Mouse (Mus musculus): ENCODE data around the gene Btg2. TPM values are rescaled to one million over a fixed set of nuclear protein-coding genes. Genes with fewer than 3 reads are reported as not detected.

Gene Btg2
- 100 to 1,000 TPM; 549 to 568 TPM for total RNA-seq (2023)

DNA sequence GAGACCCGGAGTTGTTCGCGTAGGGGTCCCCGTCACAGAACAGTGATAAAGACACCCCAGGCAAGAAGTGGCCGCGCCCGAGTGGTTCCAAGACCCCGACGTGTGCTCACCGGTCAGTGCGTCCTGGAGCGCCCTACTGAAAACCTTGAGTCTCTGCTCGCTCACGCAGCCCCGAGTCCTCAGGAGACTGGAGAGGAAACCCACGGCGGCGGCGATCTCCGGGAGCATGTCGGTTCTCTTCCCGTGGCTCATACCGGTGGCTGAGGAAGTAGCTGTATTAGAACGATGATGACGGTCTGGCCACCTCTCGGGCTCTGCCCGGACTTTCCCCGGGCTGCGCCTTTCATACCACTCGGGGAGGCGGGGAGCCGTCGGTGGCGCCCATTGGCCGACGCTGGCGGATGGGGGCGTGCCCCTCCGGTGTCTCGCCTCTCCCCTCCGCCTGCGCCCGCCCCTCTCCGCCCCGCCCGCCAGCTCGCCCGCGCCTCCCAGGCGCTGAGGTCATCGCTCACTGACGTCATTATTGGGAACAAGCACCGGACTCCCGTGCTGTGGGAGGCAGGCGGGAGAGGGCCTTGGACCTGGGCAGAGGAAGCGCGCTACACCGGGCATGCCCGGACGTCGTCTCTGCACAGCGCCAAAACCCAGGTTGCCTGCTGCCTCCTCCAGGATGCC, at the start of gene Btg2:
Gene Btg2 (minus strand): TSS at position 319 of the 675 bp plus-strand sequence.

GRCm38 (mm10) chr1:134110979-134111378, 32.1 kb upstream of the Btg2 start, which contains the start of gene Chit1:
Chit1 (plus strand) TSS chr1:134111242.

DNA sequence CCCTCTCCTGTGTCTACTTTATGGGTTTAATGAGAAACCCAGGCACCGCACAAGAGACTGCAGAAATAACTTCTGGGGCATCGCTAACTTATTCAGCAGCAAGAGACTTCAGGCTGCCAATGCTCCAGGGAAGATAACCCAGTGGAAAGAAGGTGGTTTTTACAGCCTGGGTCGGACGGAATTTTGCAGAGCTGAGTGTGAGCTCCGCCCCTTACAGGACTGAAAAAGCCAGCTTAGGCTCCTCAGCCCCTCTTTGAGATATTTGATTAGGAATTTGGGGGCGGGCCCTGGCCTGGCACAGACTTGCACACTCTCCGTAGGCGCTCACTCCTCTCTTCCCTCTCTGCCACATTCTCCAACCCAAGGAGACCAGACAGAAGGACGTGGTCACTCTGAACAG, 41.7 kb downstream of the Btg2 start, which contains the start of gene Fmod:
Gene Fmod (plus strand): TSS at position 83 of the 400 bp plus-strand sequence.

Other genes starting within 250 kb of the Btg2 start
- gene Optc, start 171.1 kb downstream of the Btg2 start, total RNA-seq (2023), result not detected
- gene Prelp, start 157.7 kb downstream of the Btg2 start, total RNA-seq (2023), result under 1 TPM in 1 of 2 experiments, not detected in 1; 0.18 TPM
- gene Fmod, start 41.9 kb downstream of the Btg2 start, total RNA-seq (2023), result not detected
- 10 to 100 TPM; 22.3 to 34.2 TPM for gene Chit1, start 32.1 kb upstream of the Btg2 start, total RNA-seq (2023)
- gene Chil1, start 103.1 kb upstream of the Btg2 start, total RNA-seq (2023), result 100 to 1,000 TPM; 575 to 604 TPM
- under 1 TPM; 0.53 to 0.78 TPM for gene Mybph, start 114.3 kb upstream of the Btg2 start, total RNA-seq (2023)
- gene Adora1, start 156.3 kb upstream of the Btg2 start, total RNA-seq (2023), result not detected
- gene Myog, start 210.9 kb upstream of the Btg2 start, total RNA-seq (2023), result not detected

Measured in neutrophil, adult 59 days (primary cell).